ENCODE assay signal across 11 mouse cellular contexts in the genomic region with DNA sequence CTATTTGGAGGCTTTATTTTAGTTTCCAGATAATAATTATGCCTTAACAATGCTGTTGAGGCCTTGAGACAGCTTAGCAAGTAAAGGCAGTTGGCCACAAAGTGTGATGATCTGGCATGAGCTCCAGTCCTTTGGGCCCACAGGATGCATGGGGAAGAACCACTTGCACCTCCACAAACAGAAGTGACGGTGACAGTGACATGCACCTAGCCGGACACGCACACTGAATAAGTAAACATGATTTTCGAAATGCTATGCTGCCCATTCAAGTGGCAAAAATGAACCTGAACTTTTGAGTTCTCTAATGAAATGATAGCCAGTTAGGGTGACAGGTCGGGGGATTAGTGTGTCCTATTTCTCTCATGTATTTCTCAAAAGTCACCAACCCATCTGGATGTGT. TPM values are rescaled to one million over a fixed set of nuclear protein-coding genes. Genes with fewer than 3 reads are reported as not detected.
DNase-seq lines count a peak whose midpoint lies in the region; ATAC-seq and TF ChIP-seq lines count a peak whose summit lies in the region.
"Had no signal": no experiment of that assay in that cellular context is flagged by ENCODE, and none has a peak within 500 bp of the region (broad histone marks: within the 10 kb centered on the region; RNA-seq: fewer than 3 reads in every experiment).

No protein-coding gene starts in this region.

- DNase-seq in forebrain, embryonic 11.5 days (ENCODE audit: low spot score) = no peak
- DNase-seq in kidney, postnatal 0 days (ENCODE audit: low spot score) = no peak
- DNase-seq in kidney, adult 2 months = no peak
- DNase-seq in heart, postnatal 0 days (ENCODE audit: low spot score) = peak; percentile 7
- no peak for DNase-seq in yolk sac, embryonic 10.5 days (ENCODE audit: low spot score)
- no peak for DNase-seq in lung, postnatal 14 days
- DNase-seq: adrenal gland, adult 2 months; lung, adult 2 months had no signal

- H3K9me3 ChIP-seq in forebrain, embryonic 15.5 days = no peaks in the 10 kb centered on the region
- H3K9me3 ChIP-seq in forebrain, embryonic 11.5 days (ENCODE audit: control insufficient read depth, low read length) = no peaks in the 10 kb centered on the region
- no peaks in the 10 kb centered on the region for H3K9me3 ChIP-seq in kidney, postnatal 0 days (replicated peaks; ENCODE audit: low read length)
- no peaks in the 10 kb centered on the region for H3K9me3 ChIP-seq in heart, postnatal 0 days (replicated peaks; ENCODE audit: control insufficient read depth, low read length)
- H3K9me3 ChIP-seq in neural tube, embryonic 14.5 days (ENCODE audit: control insufficient read depth, low read length) = no peaks in the 10 kb centered on the region

- H3K4me1 ChIP-seq in forebrain, embryonic 15.5 days = peaks cover 24% of the 10 kb centered on the region
- peaks cover 8% of the 10 kb centered on the region; the same call in 1 of the 2 replicates for H3K4me1 ChIP-seq in forebrain, embryonic 11.5 days (replicated peaks; ENCODE audit: control insufficient read depth, insufficient read depth, low read length)
- no peaks in the 10 kb centered on the region for H3K4me1 ChIP-seq in kidney, postnatal 0 days (replicated peaks; ENCODE audit: insufficient read depth, low read length)
- H3K4me1 ChIP-seq in kidney, adult 2 months (ENCODE audit: control insufficient read depth, insufficient read depth, low read length) = peaks cover 6% of the 10 kb centered on the region; the same call in 1 of the 2 replicates
- H3K4me1 ChIP-seq in heart, postnatal 0 days (ENCODE audit: control insufficient read depth, insufficient read depth) = peaks cover 7% of the 10 kb centered on the region; the same call in 1 of the 2 replicates
- H3K4me1 ChIP-seq in neural tube, embryonic 14.5 days (ENCODE audit: control insufficient read depth, insufficient read depth, low read length) = peaks cover 11% of the 10 kb centered on the region; the same call in 1 of the 2 replicates

- H3K4me3 ChIP-seq in forebrain, embryonic 15.5 days = peak overlapping the region; percentile 76; the same call in 1 of the 2 replicates
- no peak overlapping the region for H3K4me3 ChIP-seq in forebrain, embryonic 11.5 days (ENCODE audit: low read depth, low read length)
- H3K4me3 ChIP-seq in kidney, postnatal 0 days (replicated peaks; ENCODE audit: low read depth, low read length) = no peak overlapping the region
- H3K4me3 ChIP-seq in kidney, adult 2 months (ENCODE audit: insufficient read depth, low read depth, low read length) = no peak overlapping the region
- peak overlapping the region; percentile 60 for H3K4me3 ChIP-seq in heart, postnatal 0 days (ENCODE audit: low read depth, low read length)
- peak overlapping the region; percentile 74 for H3K4me3 ChIP-seq in neural tube, embryonic 14.5 days (ENCODE audit: low read depth, low read length)

- 80% methylated on average over 5 of the region's 5 CpGs for WGBS in forebrain, embryonic 15.5 days
- WGBS in forebrain, embryonic 11.5 days = 85% methylated on average over 5 of the region's 5 CpGs
- 72% methylated on average over 5 of the region's 5 CpGs for WGBS in kidney, postnatal 0 days
- WGBS in kidney, adult 2 months = 88% methylated on average over 5 of the region's 5 CpGs
- 34% methylated on average over 5 of the region's 5 CpGs for WGBS in heart, postnatal 0 days
- WGBS in neural tube, embryonic 14.5 days = 84% methylated on average over 5 of the region's 5 CpGs

- no peak for ATAC-seq in forebrain, embryonic 15.5 days (replicated peaks)
- no peak for ATAC-seq in forebrain, embryonic 11.5 days (replicated peaks; ENCODE audit: low FRiP score)
- no peak for ATAC-seq in kidney, postnatal 0 days (replicated peaks; ENCODE audit: low FRiP score, low read depth)
- ATAC-seq in heart, postnatal 0 days (ENCODE audit: insufficient read depth, low read depth) = no peak
- no peak for ATAC-seq in neural tube, embryonic 14.5 days (ENCODE audit: low read depth)

- no peak overlapping the region for H3K9ac ChIP-seq in forebrain, embryonic 15.5 days (replicated peaks)
- no peak overlapping the region for H3K9ac ChIP-seq in forebrain, embryonic 11.5 days (ENCODE audit: low read length)
- H3K9ac ChIP-seq in kidney, postnatal 0 days (ENCODE audit: low read depth, low read length) = no peak overlapping the region
- H3K9ac ChIP-seq in heart, postnatal 0 days (replicated peaks; ENCODE audit: low read depth, low read length) = peak overlapping the region; percentile 79
- no peak overlapping the region for H3K9ac ChIP-seq in neural tube, embryonic 14.5 days (replicated peaks; ENCODE audit: low read depth, low read length)

- no peak for TF ChIP-seq CTCF in kidney, postnatal 0 days (IDR thresholded peaks at IDR 0.05; ENCODE audit: low read depth)
- no peak for TF ChIP-seq CTCF in kidney, adult 2 months (conservative IDR thresholded peaks at IDR 0.05; ENCODE audit: insufficient read depth, insufficient read length, low read depth, low read length)
- no peak for TF ChIP-seq CTCF in heart, postnatal 0 days (IDR thresholded peaks at IDR 0.05; ENCODE audit: low read depth)

- H3K4me2 ChIP-seq in forebrain, embryonic 15.5 days (replicated peaks) = peak overlapping the region; percentile 76; the same call in 1 of the 2 replicates
- H3K4me2 ChIP-seq in forebrain, embryonic 11.5 days (ENCODE audit: low read depth, low read length, severe bottlenecking) = no peak overlapping the region
- H3K4me2 ChIP-seq in kidney, postnatal 0 days (ENCODE audit: low read length) = peak overlapping the region; percentile 83; the same call in 1 of the 2 replicates
- H3K4me2 ChIP-seq in heart, postnatal 0 days (ENCODE audit: low read depth, low read length) = peak overlapping the region; percentile 65
- peak overlapping the region; percentile 85; the same call in 1 of the 2 replicates for H3K4me2 ChIP-seq in neural tube, embryonic 14.5 days (ENCODE audit: low read depth, low read length)

- peaks cover 40% of the 10 kb centered on the region for H3K27me3 ChIP-seq in forebrain, embryonic 15.5 days
- peaks cover 31% of the 10 kb centered on the region for H3K27me3 ChIP-seq in forebrain, embryonic 11.5 days (ENCODE audit: control insufficient read depth, insufficient read depth, low read length)
- H3K27me3 ChIP-seq in kidney, postnatal 0 days (ENCODE audit: insufficient read depth, low read length) = no peaks in the 10 kb centered on the region
- H3K27me3 ChIP-seq in kidney, adult 2 months (replicated peaks; ENCODE audit: control insufficient read depth, insufficient read depth, low read length) = no peaks in the 10 kb centered on the region; the same call in 1 of the 2 replicates
- no peaks in the 10 kb centered on the region for H3K27me3 ChIP-seq in heart, postnatal 0 days (ENCODE audit: control insufficient read depth, insufficient read depth, low read length)
- peaks cover 18% of the 10 kb centered on the region for H3K27me3 ChIP-seq in neural tube, embryonic 14.5 days (ENCODE audit: control insufficient read depth, insufficient read depth, low read length)

- H3K36me3 ChIP-seq in forebrain, embryonic 15.5 days = no peaks in the 10 kb centered on the region
- H3K36me3 ChIP-seq in forebrain, embryonic 11.5 days (ENCODE audit: control insufficient read depth, insufficient read depth, low read length) = no peaks in the 10 kb centered on the region
- no peaks in the 10 kb centered on the region for H3K36me3 ChIP-seq in kidney, postnatal 0 days (ENCODE audit: insufficient read depth, low read length)
- no peaks in the 10 kb centered on the region for H3K36me3 ChIP-seq in kidney, adult 2 months (ENCODE audit: control insufficient read depth, insufficient read depth, low read length)
- H3K36me3 ChIP-seq in heart, postnatal 0 days (replicated peaks; ENCODE audit: control insufficient read depth, insufficient read depth, low read length) = peaks cover 19% of the 10 kb centered on the region
- no peaks in the 10 kb centered on the region for H3K36me3 ChIP-seq in neural tube, embryonic 14.5 days (ENCODE audit: control insufficient read depth, insufficient read depth, low read length)

- no peak for TF ChIP-seq EP300 in heart, postnatal 0 days (IDR thresholded peaks at IDR 0.05; ENCODE audit: low read depth)

- H3K27ac ChIP-seq in forebrain, embryonic 15.5 days (replicated peaks) = no peak overlapping the region
- H3K27ac ChIP-seq in forebrain, embryonic 11.5 days (ENCODE audit: low read depth, low read length) = no peak overlapping the region
- no peak overlapping the region for H3K27ac ChIP-seq in kidney, postnatal 0 days
- no peak overlapping the region for H3K27ac ChIP-seq in kidney, adult 2 months (ENCODE audit: insufficient read depth, low read depth, low read length)
- H3K27ac ChIP-seq in heart, postnatal 0 days (ENCODE audit: low read depth) = peak overlapping the region; percentile 93
- H3K27ac ChIP-seq in neural tube, embryonic 14.5 days (ENCODE audit: low read depth, low read length) = no peak overlapping the region

- no peak for TF ChIP-seq POLR2A in kidney, adult 2 months (IDR thresholded peaks at IDR 0.05; ENCODE audit: low read depth, low read length)

RNA-seq across cellular contexts. Expression of gene Hey2, which starts 1.8 kb away (rescaled TPM):
- 3.0 and 3.6 TPM in 2 replicates for polyA plus RNA-seq in forebrain, embryonic 15.5 days (2015; fragmentation: Nextera tagmentation; extraction: Ambion mirVana)
- polyA plus RNA-seq in forebrain, embryonic 11.5 days (2014; fragmentation: Nextera tagmentation; extraction: Ambion mirVana) = 2.3 and 2.4 TPM in 2 replicates
- polyA plus RNA-seq in kidney, postnatal 0 days (2015; fragmentation: Nextera tagmentation; extraction: Ambion mirVana) = 3.4 and 3.5 TPM in 2 replicates
- 2.9 and 3.6 TPM in 2 replicates for polyA plus RNA-seq in kidney, adult 2 months (2012; rRNA removed)
- total RNA-seq in heart, postnatal 0 days (2014; rRNA removed; ENCODE audit: low replicate concordance) = 69.7 and 73.9 TPM in 2 replicates
- 23.7 and 25.6 TPM in 2 replicates for polyA plus RNA-seq in heart, postnatal 0 days (2015; fragmentation: Nextera tagmentation; extraction: Ambion mirVana)
- polyA plus RNA-seq in neural tube, embryonic 14.5 days (2014; fragmentation: Nextera tagmentation; extraction: Ambion mirVana) = 6.5 and 9.9 TPM in 2 replicates
- total RNA-seq: megakaryocyte-erythroid progenitor cell, adult 5-6 weeks had no signal

RNA-seq across cellular contexts. Expression of gene Ncoa7, which starts 37.7 kb away (rescaled TPM):
- polyA plus RNA-seq in forebrain, embryonic 15.5 days (2015; fragmentation: Nextera tagmentation; extraction: Ambion mirVana) = 13.4 and 13.7 TPM in 2 replicates
- 7.6 and 8.8 TPM in 2 replicates for polyA plus RNA-seq in forebrain, embryonic 11.5 days (2014; fragmentation: Nextera tagmentation; extraction: Ambion mirVana)
- 19.6 and 21.9 TPM in 2 replicates for polyA plus RNA-seq in kidney, postnatal 0 days (2015; fragmentation: Nextera tagmentation; extraction: Ambion mirVana)
- polyA plus RNA-seq in kidney, adult 2 months (2012; rRNA removed) = 14.4 and 18.6 TPM in 2 replicates
- 1.3 and 9.2 TPM in 2 replicates for total RNA-seq in heart, postnatal 0 days (2014; rRNA removed; ENCODE audit: low replicate concordance)
- polyA plus RNA-seq in heart, postnatal 0 days (2015; fragmentation: Nextera tagmentation; extraction: Ambion mirVana) = 5.4 and 6.5 TPM in 2 replicates
- 23.7 and 25.8 TPM in 2 replicates for polyA plus RNA-seq in neural tube, embryonic 14.5 days (2014; fragmentation: Nextera tagmentation; extraction: Ambion mirVana)

Comparison
In these comparisons a context has a peak if more than half of its experiments do, and no peak if none do; other contexts are left out.
1. H3K4me3 ChIP-seq: peak in forebrain, embryonic 15.5 days (single experiment), heart, postnatal 0 days (single experiment) and neural tube, embryonic 14.5 days (single experiment); none in forebrain, embryonic 11.5 days (single experiment), kidney, postnatal 0 days (single experiment) and kidney, adult 2 months (single experiment).